Mouse (Mus musculus) midbrain, embryonic 14.5 days (tissue): ENCODE results near the gene Veph1. TPM values are rescaled to one million over a fixed set of nuclear protein-coding genes. Genes with fewer than 3 reads are reported as not detected.
A peak's percentile ranks its signal among the peaks of the same experiment; 100 is the strongest.

ENCODE experiments used
- ATAC-seq: fragments of 200-750 bp; cut with Nextera tagmentation; 2 replicates; pipeline ENCODE4 v1.8.0; 2017; ENCODE audit warnings: moderate number of reproducible peaks, moderate library complexity; ENCODE audit not compliant: low FRiP score, low TSS enrichment
- DNase-seq: peaks from one replicate; pipeline ENCODE4 v3.0.0-alpha.2; 2015
- H3K27ac ChIP-seq: fragments of 300-500 bp; sonication (generic); replicated peaks from 2 replicates; pipeline ENCODE4 v1.5.1; 2014; ENCODE audit warnings: mild to moderate bottlenecking, low read depth, low read length, moderate library complexity
- H3K27me3 ChIP-seq: fragments of 300-500 bp; sonication (generic); 2 replicates; pipeline ENCODE4 v1.6.1; 2014; ENCODE audit warnings: low read length, control low read depth, mixed read lengths; ENCODE audit not compliant: control insufficient read depth, insufficient read depth
- H3K36me3 ChIP-seq: fragments of 300-500 bp; sonication (generic); 2 replicates; pipeline ENCODE4 v1.6.1; 2014; ENCODE audit warnings: low read length, control low read depth; ENCODE audit not compliant: control insufficient read depth, insufficient read depth
- H3K4me1 ChIP-seq: fragments of 300-500 bp; sonication (generic); 2 replicates; pipeline ENCODE4 v1.6.1; 2014; ENCODE audit warnings: mild to moderate bottlenecking, antibody characterized with exemption, low read length, control low read depth; ENCODE audit not compliant: control insufficient read depth, insufficient read depth
- H3K4me2 ChIP-seq: fragments of 300-500 bp; sonication (generic); 2 replicates; pipeline ENCODE4 v1.6.1; 2014; ENCODE audit warnings: mild to moderate bottlenecking, low read length, moderate library complexity
- H3K4me3 ChIP-seq: fragments of 300-500 bp; sonication (generic); replicated peaks from 2 replicates; pipeline ENCODE4 v1.5.1; 2014; ENCODE audit warnings: low read depth, low read length
- H3K9ac ChIP-seq: fragments of 300-500 bp; sonication (generic); replicated peaks from 2 replicates; pipeline ENCODE4 v1.6.1; 2014; ENCODE audit warnings: mild to moderate bottlenecking, low read length, moderate library complexity
- H3K9me3 ChIP-seq: fragments of 300-500 bp; sonication (generic); 2 replicates; pipeline ENCODE4 v1.6.1; 2016; ENCODE audit warnings: low read length, control low read depth, mixed read lengths; ENCODE audit not compliant: control insufficient read depth
- WGBS: fragments of 180-500 bp; shearing (Covaris S2); extraction: QIAGEN DNeasy Blood & Tissue Kit; methylation state at CpG from one replicate; pipeline ENCODE4 v1.1.7; 2014; 5-methylcytosine and 5-hydroxymethylcytosine counted together
- polyA plus RNA-seq: library from polyadenylated mRNA; unstranded; fragments of >200 nt; fragmentation: Nextera tagmentation; extraction: Ambion mirVana; gene quantifications from 2 replicates; pipeline ENCODE4 v1.2.1, GENCODE M21; 2014

Gene Veph1
- polyA plus RNA-seq, 1 experiment from 2014 or later: 10.6 TPM

DNA sequence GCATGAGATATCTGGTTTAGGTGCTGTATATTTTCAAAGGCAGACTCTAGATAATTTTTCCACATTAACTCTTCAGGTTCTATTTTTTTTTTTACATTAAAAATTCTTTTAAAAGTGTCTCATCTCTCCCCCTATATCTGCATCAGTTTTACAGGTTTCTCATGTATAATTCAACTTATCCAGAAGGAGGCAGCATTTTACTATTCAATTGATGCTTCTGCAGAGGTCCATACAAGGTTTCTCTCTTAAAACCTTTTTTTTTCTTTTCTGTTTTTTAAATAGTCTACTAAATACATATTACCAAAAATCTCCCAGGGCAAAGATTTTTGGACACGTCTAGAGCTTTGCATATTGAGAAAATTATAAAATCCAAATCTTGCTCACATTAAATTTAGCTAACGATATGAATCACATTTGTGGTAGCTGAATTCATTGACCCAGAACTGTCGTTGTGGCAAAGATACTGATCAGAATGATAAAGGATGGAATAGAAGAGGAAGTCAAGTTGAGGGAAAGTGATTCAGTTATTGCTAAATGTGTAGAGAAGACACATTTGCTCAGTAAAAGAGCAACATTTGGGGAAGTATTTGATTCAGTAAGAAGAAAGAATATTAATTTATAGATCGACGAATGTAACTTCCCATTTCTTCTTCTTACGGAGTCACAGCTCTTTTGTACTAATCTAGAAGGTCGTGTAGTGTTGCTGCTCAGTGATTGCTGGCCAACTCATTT, 292.3 kb downstream of the Veph1 start:
- Histone ChIP-seq H3K4me1 (no peaks in the 10 kb centered on the region), H3K27me3 (no peaks in the 10 kb centered on the region), H3K4me2 (no peak overlapping the region), H3K9me3 (no peaks in the 10 kb centered on the region), H3K27ac (no peak overlapping the region), H3K36me3 (no peaks in the 10 kb centered on the region), H3K9ac (no peak overlapping the region), H3K4me3 (no peak overlapping the region)
- ATAC-seq (no peak), DNase-seq (peak; percentile 73)
- WGBS: 68% methylated on average over 7 of the region's 7 CpGs

Other genes with a start within 250 kb of the Veph1 start
- gene Ptx3, start 76.9 kb downstream of the Veph1 start, polyA plus RNA-seq: 9.0 and 9.8 TPM in 2 replicates